Mouse (Mus musculus) heart, embryonic 14.5 days (tissue): ENCODE data around the gene Lyzl6. TPM values are rescaled to one million over a fixed set of nuclear protein-coding genes. Genes with fewer than 3 reads are reported as not detected.

Experiments used
- ATAC-seq: fragments of 200-750 bp; cut with Nextera tagmentation; 2 replicates; pipeline ENCODE4 v1.8.0; 2017; ENCODE audit warnings: low read depth, moderate TSS enrichment; ENCODE audit not compliant: insufficient number of reproducible peaks, insufficient read depth, low FRiP score
- H3K27ac ChIP-seq, 2 experiments: fragments of 200-500 bp in 1 of 2; fragments of 300-500 bp in 1 of 2; sonication (generic) in 1 of 2; replicated peaks in 1 of 2; 2 replicates each; pipeline ENCODE4 v1.5.1; 2012 to 2014; ENCODE audit warnings: low read depth in 2 of 2, low read length in 2 of 2, control low read depth in 1 of 2, mild to moderate bottlenecking in 1 of 2, mixed read lengths in 1 of 2; ENCODE audit not compliant: control insufficient read depth in 1 of 2, insufficient read depth in 1 of 2
- H3K27me3 ChIP-seq: fragments of 300-500 bp; sonication (generic); 2 replicates; pipeline ENCODE4 v1.6.1; 2014; ENCODE audit warnings: mild to moderate bottlenecking, low read length, control low read depth; ENCODE audit not compliant: control insufficient read depth, insufficient read depth
- H3K36me3 ChIP-seq: fragments of 300-500 bp; sonication (generic); 2 replicates; pipeline ENCODE4 v1.6.1; 2014; ENCODE audit warnings: mild to moderate bottlenecking, control low read depth, low read length, mixed read lengths; ENCODE audit not compliant: control insufficient read depth, insufficient read depth
- H3K4me1 ChIP-seq, 2 experiments: fragments of 200-500 bp in 1 of 2; fragments of 300-500 bp in 1 of 2; sonication (generic) in 1 of 2; 2 replicates each; pipeline ENCODE4 v1.6.1; 2012 to 2014; ENCODE audit warnings: low read length in 2 of 2, control low read depth in 1 of 2, mixed read lengths in 1 of 2; ENCODE audit not compliant: control insufficient read depth in 2 of 2, insufficient read depth in 2 of 2
- H3K4me2 ChIP-seq: fragments of 300-500 bp; sonication (generic); 2 replicates; pipeline ENCODE4 v1.6.1; 2014; ENCODE audit warnings: mild to moderate bottlenecking, low read length
- H3K4me3 ChIP-seq, 2 experiments: fragments of 200-500 bp in 1 of 2; fragments of 300-500 bp in 1 of 2; sonication (generic) in 1 of 2; 2 replicates each; pipeline ENCODE4 v1.5.1; 2012 to 2014; ENCODE audit warnings: low read length in 2 of 2, mild to moderate bottlenecking in 2 of 2, control low read depth in 1 of 2, low read depth in 1 of 2, moderate library complexity in 1 of 2; ENCODE audit not compliant: control insufficient read depth in 1 of 2, insufficient read depth in 1 of 2
- H3K9ac ChIP-seq: fragments of 300-500 bp; sonication (generic); 2 replicates; pipeline ENCODE4 v1.6.1; 2014; ENCODE audit warnings: mild to moderate bottlenecking, low read length
- H3K9me3 ChIP-seq: fragments of 300-500 bp; sonication (generic); 2 replicates; pipeline ENCODE4 v1.6.1; 2016; ENCODE audit warnings: low read length, control low read depth; ENCODE audit not compliant: control insufficient read depth
- WGBS: fragments of 180-500 bp; shearing (Covaris S2); extraction: QIAGEN DNeasy Blood & Tissue Kit; methylation state at CpG from one replicate; pipeline ENCODE4 v1.1.7; 2014; 5-methylcytosine and 5-hydroxymethylcytosine counted together
- polyA plus RNA-seq: library from polyadenylated mRNA; unstranded; fragments of >200 nt; fragmentation: Nextera tagmentation; extraction: Ambion mirVana; gene quantifications from 2 replicates; pipeline ENCODE4 v1.2.1, GENCODE M21; 2014

Gene Lyzl6
- polyA plus RNA-seq, 1 experiment from 2014 or later: not detected

DNA sequence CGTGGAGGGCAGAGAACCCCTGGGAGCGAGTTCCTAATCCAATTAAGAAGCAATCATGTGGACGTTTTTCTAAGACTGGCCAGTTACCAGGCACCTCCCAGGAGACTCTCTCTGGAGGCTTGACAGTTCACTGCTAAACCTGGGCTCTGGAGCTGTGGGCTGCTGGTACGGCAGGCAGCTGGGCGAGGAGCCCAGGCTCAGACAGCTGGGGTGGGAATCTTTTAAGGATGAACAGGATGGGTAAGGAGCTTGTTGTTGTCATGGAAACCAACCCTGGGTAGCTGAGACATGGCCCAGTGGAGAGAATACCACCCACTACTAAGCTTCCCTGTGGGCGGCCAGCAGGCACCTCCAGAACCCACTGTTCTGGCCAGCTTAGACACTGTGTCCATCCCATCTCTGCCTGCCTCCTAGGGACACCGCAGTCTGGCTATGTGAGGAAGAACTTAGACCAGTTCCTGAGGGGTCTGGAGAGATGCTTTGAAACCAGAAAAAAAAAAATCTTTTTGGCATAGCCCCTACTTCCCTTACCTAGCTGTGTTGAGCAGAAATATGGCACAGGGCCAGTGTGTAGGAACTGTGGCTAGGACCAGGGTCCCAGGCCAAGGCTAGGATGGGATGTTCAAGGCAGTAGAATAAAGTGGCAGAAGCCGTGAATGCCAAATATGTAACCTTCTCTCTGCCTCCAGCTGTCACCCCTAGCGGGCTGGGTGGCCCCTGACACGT is 27.7 kb upstream of the Lyzl6 start:
- Histone ChIP-seq H3K4me3 (no peak overlapping the region), H3K4me2 (no peak overlapping the region), H3K36me3 (no peaks in the 10 kb centered on the region), H3K9ac (no peak overlapping the region), H3K4me1 (peaks cover 0 to 2% of the 10 kb centered on the region in 2 experiments; a peak in 1 of 4 replicates), H3K27ac (no peak overlapping the region), H3K9me3 (no peaks in the 10 kb centered on the region), H3K27me3 (no peaks in the 10 kb centered on the region)
- ATAC-seq: no peak
- 29% methylated on average over 10 of the region's 10 CpGs for WGBS

DNA sequence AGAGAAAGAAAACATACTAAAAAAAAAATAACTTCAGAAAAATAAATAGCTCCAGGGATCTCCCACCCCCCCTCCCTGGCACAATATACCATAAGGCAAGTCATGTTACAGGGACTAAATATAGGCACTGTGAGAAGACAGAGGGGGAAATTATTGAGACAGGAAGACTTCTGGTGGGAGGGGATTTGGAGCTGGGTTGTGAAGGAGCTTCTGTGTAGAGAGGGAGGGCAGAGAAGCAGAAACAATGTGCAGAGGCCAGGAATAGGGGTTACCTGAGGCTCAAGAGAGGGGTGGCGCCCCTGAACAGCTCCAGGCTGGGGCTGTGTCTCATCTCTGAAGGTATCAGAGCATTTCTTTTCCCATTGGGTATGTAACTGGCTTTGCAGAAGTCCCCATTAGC is 27.0 kb upstream of the Lyzl6 start:
- ATAC-seq: no peak
- H3K4me1 ChIP-seq: peaks cover 0 to 2% of the 10 kb centered on the region in 2 experiments; a peak in 1 of 4 replicates
- no peaks in the 10 kb centered on the region for H3K9me3 ChIP-seq
- no peak overlapping the region for H3K27ac ChIP-seq
- H3K4me2 ChIP-seq: no peak overlapping the region
- H3K9ac ChIP-seq: no peak overlapping the region
- WGBS: 44% methylated on average over 1 of the region's 1 CpGs
- no peak overlapping the region for H3K4me3 ChIP-seq
- no peaks in the 10 kb centered on the region for H3K27me3 ChIP-seq
- H3K36me3 ChIP-seq: no peaks in the 10 kb centered on the region

DNA sequence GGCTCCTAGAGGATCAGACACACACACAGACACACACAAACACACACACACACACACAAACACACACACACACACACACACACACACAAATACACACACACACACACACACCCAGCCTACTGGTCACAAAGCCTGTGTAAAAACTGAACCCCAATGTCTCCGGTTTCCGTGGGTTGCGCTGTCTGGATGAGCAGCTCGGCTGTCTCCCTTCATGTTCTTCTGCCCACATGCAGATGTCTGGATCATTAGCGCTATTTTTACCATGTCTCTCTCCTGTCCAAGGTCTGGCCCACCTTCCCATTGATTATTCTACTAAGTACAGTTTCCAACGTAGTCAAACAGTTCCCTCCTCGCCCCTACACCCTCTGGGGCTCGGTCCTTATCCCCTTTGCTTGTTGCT is 24.4 kb upstream of the Lyzl6 start:
- H3K9me3 ChIP-seq: no peaks in the 10 kb centered on the region
- H3K27ac ChIP-seq: no peak overlapping the region
- peaks cover 0 to 2% of the 10 kb centered on the region in 2 experiments; a peak in 1 of 4 replicates for H3K4me1 ChIP-seq
- H3K4me2 ChIP-seq: no peak overlapping the region
- no peak for ATAC-seq
- H3K4me3 ChIP-seq: no peak overlapping the region
- H3K27me3 ChIP-seq: no peaks in the 10 kb centered on the region
- no peaks in the 10 kb centered on the region for H3K36me3 ChIP-seq
- no peak overlapping the region for H3K9ac ChIP-seq
- 80% methylated on average over 8 of the region's 8 CpGs for WGBS

DNA sequence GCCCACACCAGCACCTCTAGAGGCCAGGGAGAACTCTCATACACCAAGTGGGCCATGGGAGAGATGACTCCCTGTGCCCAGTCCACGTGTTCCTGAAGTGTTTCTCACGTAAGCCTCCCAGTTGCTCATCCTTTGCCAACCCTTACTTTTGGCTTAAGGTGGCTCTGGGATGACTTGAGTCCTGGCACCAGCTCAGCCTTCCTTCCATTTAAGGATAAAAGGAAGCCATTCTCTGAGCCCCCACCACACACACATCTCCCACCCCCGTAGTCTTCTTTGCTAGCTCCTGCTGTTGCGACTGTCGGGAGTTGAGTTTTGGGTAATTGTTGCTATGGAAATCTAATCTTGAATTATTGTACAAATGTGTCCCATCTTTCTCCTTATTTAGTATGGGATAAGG is 23.9 kb upstream of the Lyzl6 start:
- Histone ChIP-seq H3K36me3 (no peaks in the 10 kb centered on the region), H3K4me1 (peaks cover 0 to 2% of the 10 kb centered on the region in 2 experiments; a peak in 1 of 4 replicates), H3K4me2 (no peak overlapping the region), H3K4me3 (no peak overlapping the region), H3K27me3 (no peaks in the 10 kb centered on the region), H3K9me3 (no peaks in the 10 kb centered on the region), H3K9ac (no peak overlapping the region), H3K27ac (no peak overlapping the region)
- WGBS: 66% methylated on average over 5 of the region's 5 CpGs
- ATAC-seq: no peak

GRCm38 (mm10) chr11:103661863-103662262 is 23.2 kb upstream of the Lyzl6 start:
- Histone ChIP-seq H3K36me3 (no peaks in the 10 kb centered on the region), H3K4me3 (no peak overlapping the region), H3K27ac (no peak overlapping the region), H3K9ac (no peak overlapping the region), H3K27me3 (no peaks in the 10 kb centered on the region), H3K4me1 (peaks cover 0 to 2% of the 10 kb centered on the region in 2 experiments; a peak in 1 of 4 replicates), H3K9me3 (no peaks in the 10 kb centered on the region), H3K4me2 (no peak overlapping the region)
- ATAC-seq: no peak
- 50% methylated on average over 4 of the region's 4 CpGs for WGBS

- Histone ChIP-seq H3K36me3 (no peaks in the 10 kb centered on the region), H3K9ac (no peak overlapping the region), H3K9me3 (no peaks in the 10 kb centered on the region), H3K4me3 (no peak overlapping the region), H3K4me2 (no peak overlapping the region), H3K27me3 (peaks cover 31% of the 10 kb centered on the region), H3K27ac (no peak overlapping the region), H3K4me1 (no peaks in the 10 kb centered on the region)
- ATAC-seq: no peak
- 79% methylated on average over 7 of the region's 7 CpGs for WGBS
These were observed 19.5 kb upstream of the Lyzl6 start for GRCm38 (mm10) chr11:103658189-103658588.

- H3K9ac ChIP-seq: no peak overlapping the region
- H3K27me3 ChIP-seq: peaks cover 48% of the 10 kb centered on the region
- 9% methylated on average over 3 of the region's 3 CpGs for WGBS
- H3K27ac ChIP-seq: no peak overlapping the region
- no peak for ATAC-seq
- no peak overlapping the region for H3K4me2 ChIP-seq
- H3K4me1 ChIP-seq: no peaks in the 10 kb centered on the region
- H3K9me3 ChIP-seq: no peaks in the 10 kb centered on the region
- H3K4me3 ChIP-seq: no peak overlapping the region
- H3K36me3 ChIP-seq: no peaks in the 10 kb centered on the region
These were observed 17.8 kb upstream of the Lyzl6 start for GRCm38 (mm10) chr11:103656520-103656919.
